Mouse (Mus musculus) hindbrain, embryonic 11.5 days (tissue): Measurements from ENCODE around the gene Cisd1. TPM values are rescaled to one million over a fixed set of nuclear protein-coding genes. Genes with fewer than 3 reads are reported as not detected.
A peak's percentile ranks its signal among the peaks of the same experiment; 100 is the strongest.
"Not testable (repeated sequence)": the region's sequence is repeated elsewhere in the genome, so short reads cannot be mapped to it uniquely, and the experiment has no call there.

ENCODE experiments used
- ATAC-seq: fragments of 200-750 bp; cut with Nextera tagmentation; 2 replicates; pipeline ENCODE4 v1.8.0; 2017; ENCODE audit warnings: mild to moderate bottlenecking, moderate TSS enrichment, moderate library complexity; ENCODE audit not compliant: low FRiP score
- DNase-seq: peaks from one replicate; pipeline ENCODE4 v3.0.0-alpha.2; 2015; ENCODE audit warnings: low spot score
- H3K27ac ChIP-seq: fragments of 300-500 bp; sonication (generic); 2 replicates; pipeline ENCODE4 v1.5.1; 2014; ENCODE audit warnings: mild to moderate bottlenecking, low read depth, low read length
- H3K27me3 ChIP-seq: fragments of 300-500 bp; sonication (generic); 2 replicates; pipeline ENCODE4 v1.6.1; 2014; ENCODE audit warnings: mild to moderate bottlenecking, low read length, moderate library complexity, mixed read lengths; ENCODE audit not compliant: control insufficient read depth, insufficient read depth
- H3K36me3 ChIP-seq: fragments of 300-500 bp; sonication (generic); 2 replicates; pipeline ENCODE4 v1.6.1; 2014; ENCODE audit warnings: mild to moderate bottlenecking, low read length, moderate library complexity, mixed read lengths; ENCODE audit not compliant: control insufficient read depth, insufficient read depth
- H3K4me1 ChIP-seq: fragments of 300-500 bp; sonication (generic); replicated peaks from 2 replicates; pipeline ENCODE4 v1.6.1; 2014; ENCODE audit warnings: low read length, mixed read lengths; ENCODE audit not compliant: control insufficient read depth, insufficient read depth
- H3K4me2 ChIP-seq: fragments of 300-500 bp; sonication (generic); replicated peaks from 2 replicates; pipeline ENCODE4 v1.6.1; 2014; ENCODE audit warnings: mild to moderate bottlenecking, low read depth, low read length
- H3K4me3 ChIP-seq: fragments of 300-500 bp; sonication (generic); 2 replicates; pipeline ENCODE4 v1.5.1; 2014; ENCODE audit warnings: low read depth, low read length
- H3K9ac ChIP-seq: fragments of 300-500 bp; sonication (generic); 2 replicates; pipeline ENCODE4 v1.6.1; 2014; ENCODE audit warnings: low read depth, low read length
- H3K9me3 ChIP-seq: fragments of 300-500 bp; sonication (generic); 2 replicates; pipeline ENCODE4 v1.6.1; 2016; ENCODE audit warnings: low read length; ENCODE audit not compliant: control insufficient read depth
- WGBS: fragments of 180-500 bp; shearing (Covaris S2); extraction: QIAGEN DNeasy Blood & Tissue Kit; methylation state at CpG from one replicate; pipeline ENCODE4 v1.1.7; 2014; 5-methylcytosine and 5-hydroxymethylcytosine counted together
- polyA plus RNA-seq: library from polyadenylated mRNA; unstranded; fragments of >200 nt; fragmentation: Nextera tagmentation; extraction: Ambion mirVana; gene quantifications from 2 replicates; pipeline ENCODE4 v1.2.1, GENCODE M21; 2014

Gene Cisd1
- polyA plus RNA-seq: 145 and 152 TPM in 2 replicates

DNA sequence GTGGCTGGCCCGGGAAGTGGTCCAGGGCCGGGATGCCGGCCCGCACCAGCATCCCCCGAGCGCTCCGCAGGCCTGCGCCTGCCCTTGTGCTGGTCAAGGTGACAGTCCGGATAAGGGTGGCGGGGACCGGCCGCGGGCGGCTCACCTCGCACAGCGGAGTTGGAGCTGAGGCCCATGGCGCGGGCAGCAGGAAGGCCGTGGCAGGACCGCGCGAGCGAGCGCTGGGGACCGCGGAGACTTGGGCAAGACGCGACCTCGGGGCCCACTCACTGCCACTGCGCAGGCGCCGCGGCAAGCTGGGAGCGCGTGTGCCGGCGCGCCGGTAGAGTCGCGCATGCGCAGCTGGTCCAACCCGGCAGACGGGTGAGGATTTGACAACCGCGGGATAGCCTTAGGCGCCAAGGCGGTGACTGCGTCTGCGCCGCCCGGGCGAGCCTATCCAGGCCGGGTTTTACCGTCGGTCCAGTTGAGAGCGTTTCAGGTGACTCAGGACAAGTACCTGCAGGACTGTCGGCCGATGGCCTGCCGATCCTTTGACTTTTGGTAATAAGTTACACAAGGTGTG is at the start of gene Cisd1:
Gene Cisd1, minus strand, starts transcription at position 376 of the 565 bp plus-strand sequence.
- H3K27ac ChIP-seq: peak within 1 kb of the TSS; percentile 67; the same call in 1 of the 2 replicates

DNA sequence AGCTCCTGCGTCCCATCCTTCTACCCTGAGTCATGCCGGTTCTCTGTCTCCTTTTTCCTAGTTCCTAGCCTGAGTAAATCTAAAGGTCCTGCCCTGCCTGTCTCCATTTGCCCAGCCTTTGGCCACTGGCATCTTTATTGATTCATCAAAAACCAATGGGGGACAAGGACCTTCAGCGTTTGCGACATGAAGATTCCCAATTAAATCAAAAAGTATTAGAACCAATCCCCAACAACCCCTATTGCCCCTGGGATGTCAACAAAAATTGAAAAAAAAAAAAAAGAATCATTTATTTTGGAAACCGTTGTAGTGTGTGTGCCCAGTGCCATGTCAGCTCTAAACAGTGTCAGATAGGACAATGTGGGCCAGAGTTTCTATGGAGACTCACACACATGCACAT is 44.6 kb upstream of the Cisd1 start:
- H3K4me1 ChIP-seq: no peaks in the 10 kb centered on the region
- H3K9me3 ChIP-seq: no peaks in the 10 kb centered on the region
- H3K27me3 ChIP-seq: no peaks in the 10 kb centered on the region
- ATAC-seq (no peak), DNase-seq (no peak)
- no peak overlapping the region for H3K9ac ChIP-seq
- no peak overlapping the region for H3K27ac ChIP-seq
- no peak overlapping the region for H3K4me2 ChIP-seq
- WGBS: 96% methylated on average over 5 of the region's 5 CpGs
- no peak overlapping the region for H3K4me3 ChIP-seq
- no peaks in the 10 kb centered on the region for H3K36me3 ChIP-seq

More for the DNA sequence above, at the start of gene Cisd1:
- H3K4me3 ChIP-seq: peak within 1 kb of the TSS; percentile 80
- under 1% methylated on average over 60 of the region's 60 CpGs for WGBS
- H3K4me1 ChIP-seq: peaks cover 8% of the 10 kb centered on the region; the same call in 1 of the 2 replicates
- H3K9ac ChIP-seq: peak within 1 kb of the TSS; percentile 86
- ATAC-seq (peak; percentile 75), DNase-seq (peak; percentile 97)
- H3K4me2 ChIP-seq: peak within 1 kb of the TSS; percentile 59
- H3K36me3 ChIP-seq: no peaks in the 10 kb centered on the region
- no peaks in the 10 kb centered on the region for H3K27me3 ChIP-seq
- no peaks in the 10 kb centered on the region for H3K9me3 ChIP-seq

DNA sequence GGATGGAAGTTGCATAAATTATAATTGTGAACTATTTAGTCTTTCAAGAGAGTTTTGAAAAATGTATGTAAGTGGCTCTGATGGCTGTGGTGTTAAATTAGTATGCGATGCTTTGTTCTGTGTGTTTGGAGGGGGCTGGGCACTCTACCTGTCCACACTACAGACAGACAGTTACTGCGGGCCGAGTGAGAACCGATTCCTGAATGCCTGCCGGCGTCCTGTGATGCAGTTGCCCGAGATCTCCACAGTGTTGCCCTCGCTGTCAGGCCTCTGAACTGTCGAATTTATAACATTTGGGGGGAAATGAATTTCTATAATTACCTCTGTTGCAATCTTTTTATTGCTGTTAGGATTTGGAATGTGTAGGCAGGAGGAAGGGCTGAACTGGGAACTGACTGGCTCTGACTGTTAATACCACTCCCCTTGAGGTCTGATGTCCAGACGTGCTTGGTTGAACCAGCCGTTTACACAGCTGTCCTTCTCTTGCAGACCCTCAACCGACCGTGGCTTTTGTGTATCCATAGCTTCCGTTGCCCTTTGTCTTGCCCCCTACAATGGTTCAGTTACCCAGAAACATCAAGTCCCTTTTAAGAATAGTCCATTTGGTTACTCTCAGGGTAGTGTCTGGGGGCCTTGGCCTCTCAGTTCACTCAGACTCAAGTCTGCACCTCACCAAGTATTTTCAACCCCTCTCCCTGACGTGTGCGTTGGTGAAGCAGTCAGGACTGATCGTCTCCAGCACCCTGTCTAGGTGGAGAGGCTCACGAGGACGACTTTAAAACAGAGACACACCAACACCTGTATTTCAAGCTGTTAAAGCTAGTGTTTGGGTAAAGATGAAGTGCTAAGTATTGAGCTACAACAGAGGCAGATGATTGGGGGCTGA is 39.6 kb upstream of the Cisd1 start:
- H3K27ac ChIP-seq: no peak overlapping the region
- no peaks in the 10 kb centered on the region for H3K27me3 ChIP-seq
- no peaks in the 10 kb centered on the region for H3K36me3 ChIP-seq
- no peaks in the 10 kb centered on the region for H3K4me1 ChIP-seq
- H3K4me2 ChIP-seq: no peak overlapping the region
- DNase-seq: peak; percentile 5
- no peaks in the 10 kb centered on the region for H3K9me3 ChIP-seq
- no peak overlapping the region for H3K4me3 ChIP-seq
- ATAC-seq: 0 out of 2 replicates have a peak, but pooled peaks have one; percentile 43
- WGBS: 59% methylated on average over 19 of the region's 19 CpGs
- no peak overlapping the region for H3K9ac ChIP-seq

GRCm38 (mm10) chr10:71383552-71383924 is 38.8 kb upstream of the Cisd1 start:
- not testable (repeated sequence) for H3K27me3 ChIP-seq, H3K4me2 ChIP-seq, DNase-seq, H3K9me3 ChIP-seq, H3K4me1 ChIP-seq, H3K4me3 ChIP-seq, ATAC-seq, H3K9ac ChIP-seq, H3K36me3 ChIP-seq, H3K27ac ChIP-seq
- 88% methylated on average over 6 of the region's 6 CpGs for WGBS

DNA sequence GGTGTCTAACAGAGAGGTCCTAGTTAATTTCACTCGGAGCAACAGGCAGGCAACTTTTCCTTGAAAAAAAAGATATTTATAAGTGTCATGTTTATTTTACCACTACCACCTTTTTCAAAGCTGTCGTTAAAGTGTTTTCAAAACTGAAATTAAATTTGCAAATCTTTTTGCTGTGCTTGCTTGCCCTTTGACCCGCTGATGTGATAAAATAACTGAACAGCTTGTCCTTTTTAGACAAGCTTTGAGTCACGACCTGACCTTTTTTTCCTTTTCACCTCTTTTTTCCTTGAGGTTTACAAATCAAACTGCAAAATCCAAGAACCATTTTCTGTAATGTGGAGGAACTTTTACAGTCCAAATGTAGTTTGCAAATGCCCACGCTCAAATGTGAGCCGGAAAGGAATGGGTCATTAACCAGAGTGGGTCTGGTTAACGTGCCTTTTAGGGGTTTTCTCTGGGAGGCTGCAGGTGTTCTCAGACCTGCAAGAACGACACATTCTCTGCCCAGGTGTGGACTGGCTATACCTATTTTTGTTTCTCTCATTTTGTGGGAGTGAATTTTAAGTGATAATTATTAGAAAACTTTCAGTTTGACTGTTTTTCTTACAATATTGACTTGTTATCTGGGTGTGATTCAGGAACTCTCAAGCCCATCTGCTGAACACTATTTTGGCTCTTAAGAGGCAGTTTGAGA is 38.3 kb upstream of the Cisd1 start:
- 0 out of 2 replicates have a peak, but pooled peaks cover 3% of the 10 kb centered on the region for H3K36me3 ChIP-seq
- H3K27me3 ChIP-seq: no peaks in the 10 kb centered on the region
- DNase-seq: no peak
- H3K9ac ChIP-seq: no peak overlapping the region
- H3K4me2 ChIP-seq: no peak overlapping the region
- no peak for ATAC-seq
- no peaks in the 10 kb centered on the region for H3K4me1 ChIP-seq
- 78% methylated on average over 8 of the region's 8 CpGs for WGBS
- H3K27ac ChIP-seq: no peak overlapping the region
- H3K4me3 ChIP-seq: no peak overlapping the region
- H3K9me3 ChIP-seq: no peaks in the 10 kb centered on the region

DNA sequence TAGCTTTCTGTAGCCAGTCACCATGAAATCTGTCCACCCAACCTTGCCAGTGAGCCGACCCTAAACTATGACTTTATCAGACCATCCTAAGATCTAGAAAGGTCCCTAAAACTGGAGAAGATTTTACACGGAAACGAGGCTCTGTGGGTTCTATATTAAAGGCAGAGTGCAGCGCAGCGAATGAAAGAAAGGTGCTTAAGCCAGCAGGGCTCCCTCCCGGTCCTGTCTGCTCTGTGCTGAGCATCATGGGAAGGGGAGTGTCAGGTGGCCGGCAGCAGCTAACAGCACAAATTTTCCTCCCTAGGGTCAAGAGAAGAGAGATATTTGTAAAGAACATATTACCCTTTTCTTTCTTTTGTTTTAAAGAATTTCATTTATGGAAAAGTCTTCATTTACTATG is 37.4 kb upstream of the Cisd1 start:
- no peak overlapping the region for H3K27ac ChIP-seq
- H3K36me3 ChIP-seq: 0 out of 2 replicates have a peak, but pooled peaks cover 3% of the 10 kb centered on the region
- no peak overlapping the region for H3K9ac ChIP-seq
- H3K4me1 ChIP-seq: no peaks in the 10 kb centered on the region
- no peak overlapping the region for H3K4me2 ChIP-seq
- H3K9me3 ChIP-seq: no peaks in the 10 kb centered on the region
- WGBS: 82% methylated on average over 7 of the region's 7 CpGs
- ATAC-seq: no peak
- H3K4me3 ChIP-seq: no peak overlapping the region
- H3K27me3 ChIP-seq: no peaks in the 10 kb centered on the region
- DNase-seq: no peak

DNA sequence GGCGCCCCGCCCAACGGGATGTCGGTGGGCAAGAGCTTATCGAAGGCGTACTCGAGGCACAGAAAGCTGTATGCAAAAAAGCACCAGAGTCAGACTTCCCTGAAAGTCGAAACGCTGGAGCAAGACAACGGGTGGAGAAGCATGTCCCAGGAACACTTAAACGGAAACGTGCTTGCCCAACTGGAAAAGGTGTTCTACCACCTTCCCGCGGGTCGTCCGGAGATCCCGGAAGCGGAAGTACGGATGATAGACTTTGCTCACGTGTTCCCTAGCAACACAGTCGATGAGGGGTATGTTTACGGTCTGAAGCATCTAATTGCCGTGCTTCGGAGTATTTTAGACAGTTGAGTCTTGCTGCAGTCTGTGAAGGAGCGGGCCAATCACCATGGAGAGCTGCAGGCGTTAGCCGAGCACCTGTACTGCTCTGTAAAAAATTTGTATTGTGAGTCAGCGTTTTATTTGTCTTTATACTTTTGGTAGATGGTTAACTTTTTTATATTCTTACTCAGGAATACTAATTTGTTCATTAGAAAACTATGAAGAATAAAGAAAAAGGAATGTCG is 36.8 kb upstream of the Cisd1 start:
- H3K27me3 ChIP-seq: no peaks in the 10 kb centered on the region
- no peak overlapping the region for H3K27ac ChIP-seq
- 0 out of 2 replicates have a peak, but pooled peaks cover 3% of the 10 kb centered on the region for H3K36me3 ChIP-seq
- H3K4me1 ChIP-seq: no peaks in the 10 kb centered on the region
- no peak overlapping the region for H3K9ac ChIP-seq
- 91% methylated on average over 29 of the region's 29 CpGs for WGBS
- no peaks in the 10 kb centered on the region for H3K9me3 ChIP-seq
- H3K4me3 ChIP-seq: no peak overlapping the region
- H3K4me2 ChIP-seq: no peak overlapping the region
- DNase-seq (no peak), ATAC-seq (no peak)

DNA sequence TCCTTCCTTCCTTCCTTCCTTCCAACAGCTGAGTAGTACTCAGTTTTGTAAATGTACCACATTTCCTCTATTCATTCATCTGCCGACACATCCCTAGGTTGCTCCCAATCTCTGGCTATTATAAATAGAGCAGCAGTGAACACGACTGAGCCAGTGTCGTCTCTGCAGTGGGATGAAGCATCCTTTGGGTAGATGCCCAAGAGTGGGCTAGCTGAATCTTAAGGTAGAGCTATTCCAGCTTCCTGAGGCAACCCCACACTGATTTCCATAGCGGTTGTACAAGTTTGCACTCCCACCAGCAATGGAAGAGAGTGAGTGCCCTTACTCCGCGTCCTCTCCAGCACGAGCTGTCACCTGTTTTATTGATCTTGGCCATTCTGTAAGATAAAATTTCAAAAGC is 35.7 kb upstream of the Cisd1 start:
- WGBS: 96% methylated on average over 7 of the region's 7 CpGs

More for the DNA sequence above, 35.7 kb upstream of the Cisd1 start:
- Histone ChIP-seq H3K36me3 (0 out of 2 replicates have a peak, but pooled peaks cover 3% of the 10 kb centered on the region), H3K4me2 (no peak overlapping the region), H3K27me3 (no peaks in the 10 kb centered on the region), H3K9me3 (no peaks in the 10 kb centered on the region), H3K9ac (no peak overlapping the region), H3K4me3 (no peak overlapping the region), H3K4me1 (no peaks in the 10 kb centered on the region), H3K27ac (no peak overlapping the region)
- ATAC-seq (no peak), DNase-seq (no peak)
